Mouse (Mus musculus) adrenal gland, postnatal 10 days (tissue): ENCODE results near the gene Ccdc102a. TPM values are rescaled to one million over a fixed set of nuclear protein-coding genes. Genes with fewer than 3 reads are reported as not detected.

Experiments used
- DNase-seq: peaks from one replicate; pipeline ENCODE4 v3.0.0; 2021; ENCODE audit warnings: mixed read lengths
- long read RNA-seq, 2 experiments: library from polyadenylated mRNA; stranded (forward); transcript quantifications; one replicate each; pipeline ENCODE4 v2.0.0; 2021
- total RNA-seq, 2 experiments: library from RNA; stranded (reverse); gene quantifications; 2 replicates each; pipeline ENCODE4 v1.2.3; 2021

The Ccdc102a gene
- 10 to 100 TPM; 11.0 to 11.7 TPM for total RNA-seq
- long read RNA-seq, experiment 1, transcript Ccdc102a-201 (9 exons, 2,304 nt), result major isoform, 19 of 24 reads
- long read RNA-seq, experiment 1, partial matches to known transcripts, result 1 of 24 reads
- long read RNA-seq, experiment 1, other reads (novel, unspliced or antisense), result 4 of 24 reads
- long read RNA-seq, experiment 2, transcript Ccdc102a-201 (9 exons, 2,304 nt), result major isoform, 5 of 8 reads
- long read RNA-seq, experiment 2, partial matches to known transcripts, result 2 of 8 reads
- long read RNA-seq, experiment 2, other reads (novel, unspliced or antisense), result 1 of 8 reads

GRCm38 (mm10) chr8:94917851-94918495 is at the start of gene Ccdc102a:
Gene Ccdc102a (minus strand): TSS chr8:94918098.
- peak; percentile 74 for DNase-seq

GRCm38 (mm10) chr8:94967554-94967953 is 49.7 kb upstream of the Ccdc102a start:
- peak; percentile 83 for DNase-seq

GRCm38 (mm10) chr8:94967071-94967470 is 49.2 kb upstream of the Ccdc102a start:
- no peak for DNase-seq

- peak; percentile 46 for DNase-seq
Measured at GRCm38 (mm10) chr8:94966578-94966977, 48.7 kb upstream of the Ccdc102a start.

DNA sequence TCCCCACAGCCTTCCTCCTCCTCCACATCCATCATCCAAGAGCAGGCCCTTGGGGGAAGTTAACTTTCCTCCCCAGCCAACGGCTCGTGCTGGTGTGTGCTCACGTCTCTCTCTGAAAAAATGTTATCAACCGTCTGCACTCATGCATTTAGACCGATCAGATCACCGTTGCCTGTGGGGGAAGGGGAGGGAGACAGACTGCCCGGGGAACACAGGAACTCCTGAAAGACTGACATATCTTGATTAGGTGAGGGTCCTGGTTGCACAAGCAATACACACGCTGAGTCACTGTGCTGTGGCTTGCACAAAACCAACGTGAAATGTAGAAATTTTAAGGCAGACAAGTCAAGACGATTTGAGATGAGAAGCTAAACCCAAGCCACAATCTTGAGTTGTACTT is 46.9 kb upstream of the Ccdc102a start:
- DNase-seq, result no peak

DNA sequence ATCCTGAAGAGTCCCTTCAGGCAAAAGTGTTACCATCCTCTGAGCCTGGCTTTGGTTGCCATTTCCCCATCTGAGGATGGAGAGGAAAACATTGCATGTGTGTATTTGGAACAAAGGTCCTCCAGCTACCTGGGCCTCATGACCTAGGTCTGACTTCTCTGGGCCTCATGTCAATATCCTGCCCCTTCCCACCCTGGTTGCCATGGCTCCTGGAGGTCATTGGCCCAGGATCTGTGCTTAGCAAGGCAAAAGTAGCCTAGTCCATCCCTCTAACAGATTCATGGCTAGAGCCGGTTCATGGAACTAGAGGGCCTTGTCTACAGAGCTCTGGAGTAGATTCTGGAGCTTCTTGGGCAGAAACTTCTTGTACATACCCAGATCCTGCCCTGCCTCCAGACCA is 44.3 kb upstream of the Ccdc102a start:
- DNase-seq, result no peak

DNA sequence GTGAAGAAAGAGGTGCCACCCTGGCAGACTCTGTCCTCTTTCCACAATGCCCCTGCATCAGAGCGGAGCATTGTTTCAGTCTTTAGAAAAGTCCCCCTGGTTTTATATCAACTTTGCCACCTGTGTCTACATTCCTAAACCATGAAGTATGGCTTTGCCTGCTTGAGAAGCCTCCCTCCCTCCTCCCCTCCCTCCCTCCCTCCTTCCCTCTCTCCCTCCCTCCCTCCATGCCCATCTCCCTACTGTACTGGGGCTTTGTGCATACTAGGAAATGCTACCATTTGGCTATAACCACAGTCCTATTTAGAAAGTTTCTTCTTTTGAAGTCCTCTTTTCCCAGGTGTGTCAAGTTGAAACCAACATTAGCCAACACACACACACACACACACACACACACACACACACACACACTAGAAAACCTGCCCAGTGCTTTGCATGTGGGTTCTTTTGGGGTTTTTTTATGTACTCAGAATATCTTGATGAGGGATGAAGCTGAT is 38.2 kb upstream of the Ccdc102a start:
- DNase-seq, result no peak

DNA sequence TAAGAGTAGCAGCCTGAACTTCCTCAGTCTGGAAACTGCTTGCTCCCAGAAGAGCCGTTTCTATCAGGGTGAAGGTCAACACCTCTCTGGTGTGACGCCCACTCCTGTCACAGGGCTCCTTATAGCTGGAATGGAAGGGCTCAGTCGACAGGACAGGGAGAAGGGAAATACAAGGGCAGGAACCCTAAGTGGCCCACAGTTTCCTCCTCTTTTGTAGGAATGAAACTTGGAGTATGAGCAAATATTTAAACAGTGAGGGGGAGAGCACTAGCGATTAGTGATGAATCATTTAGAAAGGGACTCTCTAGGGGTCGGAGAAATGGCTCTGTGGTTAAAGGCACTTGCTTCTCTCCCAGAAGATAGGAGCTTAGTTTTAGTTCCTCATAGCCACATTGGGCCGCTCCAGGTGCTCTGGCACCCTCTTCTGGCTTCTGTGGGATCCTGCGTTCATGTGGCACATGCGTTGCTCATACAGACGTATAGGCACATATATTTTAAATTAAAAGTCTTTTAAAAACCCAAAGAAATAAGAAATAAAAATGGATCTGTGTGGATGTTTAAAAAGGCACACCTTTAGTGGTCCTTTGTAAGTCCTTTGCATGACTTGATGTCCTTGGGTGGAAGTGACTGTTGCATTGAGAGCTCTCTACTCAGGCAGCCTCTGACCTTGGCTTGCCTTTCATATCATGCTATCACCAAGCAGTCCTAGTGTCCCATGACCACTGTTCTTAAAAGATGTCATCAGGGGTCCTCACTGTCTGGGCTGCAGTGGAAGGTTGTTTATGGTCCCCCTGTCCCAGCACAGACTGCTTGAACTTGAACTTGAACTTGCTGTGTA is 37.2 kb upstream of the Ccdc102a start:
- peak; percentile 42 for DNase-seq

DNA sequence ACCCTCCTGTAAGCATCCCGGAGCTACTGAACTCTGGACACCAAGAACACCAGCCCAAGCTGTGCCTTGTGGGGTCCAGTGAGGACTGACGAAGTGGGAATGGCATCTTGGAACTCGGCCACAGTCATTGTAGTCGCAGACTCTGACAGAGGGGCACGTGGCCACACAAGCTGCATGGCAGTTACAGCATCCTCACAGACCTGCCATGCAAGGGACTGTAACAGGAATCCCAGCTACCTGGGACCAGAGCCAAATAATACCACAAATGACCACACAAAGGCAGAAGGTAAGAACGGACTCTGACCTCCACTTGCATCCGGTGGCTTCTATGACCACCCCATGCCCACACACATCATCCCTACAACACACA is 36.5 kb upstream of the Ccdc102a start:
- DNase-seq, result no peak

DNA sequence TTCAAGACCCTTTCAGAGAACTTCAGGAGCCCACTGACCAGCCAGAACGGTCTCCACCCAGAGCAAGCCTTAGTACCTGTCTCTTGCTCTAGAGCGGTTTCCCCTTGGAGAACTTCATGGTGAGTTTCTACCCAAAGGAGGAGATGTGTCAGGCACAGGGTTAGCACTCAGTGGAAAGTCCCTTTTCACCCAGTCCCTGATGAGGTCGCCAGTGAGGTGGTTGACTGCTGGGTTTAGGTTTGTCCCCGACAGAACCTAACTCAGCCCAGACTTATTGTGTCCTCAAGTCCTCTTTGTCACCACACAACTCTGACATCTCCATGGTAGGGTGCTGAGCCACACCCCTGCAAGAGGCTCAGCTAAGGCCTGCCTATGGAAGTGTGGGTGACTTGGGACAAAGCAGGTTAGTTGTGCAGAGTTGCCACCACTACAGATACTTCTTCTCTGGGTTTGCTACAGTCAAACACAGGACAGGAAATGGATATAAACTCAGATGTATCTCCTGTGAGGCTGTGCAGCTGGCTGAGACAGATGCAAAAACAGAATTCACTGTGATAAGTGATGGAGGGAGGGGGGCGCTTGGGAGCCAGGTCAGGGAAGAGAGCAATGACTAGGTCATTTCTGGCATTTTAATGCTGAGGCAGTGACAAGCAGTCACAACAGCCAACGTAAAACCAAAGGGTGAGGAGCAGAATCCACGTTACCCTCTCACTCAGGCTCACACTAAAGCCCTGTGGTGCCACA is 35.9 kb upstream of the Ccdc102a start:
- no peak for DNase-seq

DNA sequence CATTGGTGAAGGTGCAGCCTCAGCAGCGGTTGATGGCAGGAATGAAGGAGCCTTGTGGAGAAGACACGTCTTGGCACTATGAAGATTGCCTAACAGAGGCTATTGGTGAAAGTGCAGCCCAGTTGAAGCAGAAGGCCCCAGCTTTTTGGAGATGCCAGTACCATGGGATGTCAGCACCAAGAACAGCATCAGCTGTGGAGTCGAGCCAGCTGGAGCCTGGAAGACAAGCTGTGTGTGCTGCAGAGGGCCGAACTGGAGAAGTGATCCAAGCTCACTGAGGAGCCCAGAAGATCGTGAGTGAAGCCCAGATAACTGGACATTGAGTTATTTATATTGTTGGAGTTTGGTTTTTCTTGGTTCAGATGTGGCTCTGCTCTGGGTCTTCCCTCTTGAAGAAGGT is 34.2 kb upstream of the Ccdc102a start:
- DNase-seq, result no peak

- DNase-seq, result no peak
Measured at GRCm38 (mm10) chr8:94950458-94950857, 32.6 kb upstream of the Ccdc102a start.

GRCm38 (mm10) chr8:94950046-94950445 is 32.1 kb upstream of the Ccdc102a start:
- DNase-seq, result peak; percentile 84

DNA sequence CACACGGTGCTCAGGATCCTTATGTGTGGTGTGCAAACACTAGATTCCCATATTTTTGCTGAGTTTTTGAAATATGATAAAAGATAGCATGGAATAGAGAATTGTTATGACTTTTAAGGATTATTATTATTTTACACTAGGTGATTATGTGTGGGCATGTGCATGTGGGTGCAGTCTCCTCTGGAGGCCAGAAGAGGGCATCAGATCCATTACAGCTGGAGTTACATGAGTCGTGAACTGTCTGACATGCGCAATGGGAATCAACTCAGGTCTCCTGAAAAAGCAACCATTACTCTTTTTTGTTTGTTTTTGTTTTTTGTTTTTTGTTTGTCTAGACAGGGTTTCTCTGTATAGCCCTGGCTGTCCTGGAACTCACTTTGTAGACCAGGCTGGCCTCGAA is 31.1 kb upstream of the Ccdc102a start:
- no peak for DNase-seq

DNA sequence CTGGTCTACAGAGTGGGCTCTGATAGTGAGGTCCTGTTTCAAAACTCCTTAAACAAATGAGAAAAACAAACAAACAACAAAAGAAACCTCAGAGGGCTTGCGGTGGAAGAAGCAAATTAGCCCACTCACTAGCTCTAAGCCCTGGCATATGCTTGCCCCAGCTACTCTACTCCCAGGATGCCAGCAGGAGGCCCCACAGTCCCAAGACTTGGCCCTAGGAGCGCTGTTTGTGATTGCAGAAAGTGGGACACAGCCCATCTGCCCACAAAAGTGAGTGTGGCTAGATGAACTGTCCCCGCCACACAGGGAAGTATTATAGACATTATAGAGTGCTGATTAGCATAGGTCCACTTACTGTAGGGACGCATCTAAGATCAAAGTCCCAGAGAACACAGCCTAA is 30.5 kb upstream of the Ccdc102a start:
- DNase-seq, result no peak

DNA sequence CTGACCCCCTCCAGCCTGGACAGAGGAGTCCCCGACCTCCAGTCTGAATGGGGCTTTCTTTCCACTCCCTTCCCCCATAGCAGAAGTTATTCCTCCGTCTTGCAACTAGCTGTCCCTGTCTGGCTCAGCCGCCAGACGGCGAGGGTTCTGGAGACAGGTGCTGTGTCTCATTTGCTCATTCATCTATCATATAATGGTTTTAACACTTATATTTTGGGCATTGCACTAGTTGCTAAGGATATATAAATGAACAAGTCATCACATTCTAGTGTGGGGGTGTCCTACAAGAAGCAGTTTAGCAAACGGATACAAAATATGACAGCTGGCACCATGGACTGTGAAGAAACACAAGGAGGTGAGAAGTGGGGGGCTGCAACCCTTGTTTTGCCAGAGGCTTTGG is 27.3 kb upstream of the Ccdc102a start:
- no peak for DNase-seq

DNA sequence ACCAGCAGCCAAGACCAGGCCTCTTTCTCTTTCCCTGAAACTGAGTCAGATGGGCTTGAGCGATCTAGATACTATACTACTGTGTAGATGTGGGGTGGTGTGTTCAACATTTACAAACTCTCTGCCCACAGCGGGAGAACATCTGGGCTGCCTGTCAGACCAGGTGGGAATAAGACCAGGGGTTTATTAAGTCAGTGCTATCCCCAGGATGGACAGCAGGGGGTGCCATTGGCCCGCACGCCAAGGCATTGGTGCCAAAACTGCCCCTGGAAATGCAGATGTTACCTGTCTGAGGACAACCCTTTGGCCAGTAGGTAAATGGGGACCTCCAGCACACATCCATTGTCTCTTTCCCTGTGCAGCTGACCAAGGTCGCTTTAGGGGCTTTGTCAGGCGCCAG is 24.7 kb upstream of the Ccdc102a start:
- DNase-seq, result peak; percentile 80

DNA sequence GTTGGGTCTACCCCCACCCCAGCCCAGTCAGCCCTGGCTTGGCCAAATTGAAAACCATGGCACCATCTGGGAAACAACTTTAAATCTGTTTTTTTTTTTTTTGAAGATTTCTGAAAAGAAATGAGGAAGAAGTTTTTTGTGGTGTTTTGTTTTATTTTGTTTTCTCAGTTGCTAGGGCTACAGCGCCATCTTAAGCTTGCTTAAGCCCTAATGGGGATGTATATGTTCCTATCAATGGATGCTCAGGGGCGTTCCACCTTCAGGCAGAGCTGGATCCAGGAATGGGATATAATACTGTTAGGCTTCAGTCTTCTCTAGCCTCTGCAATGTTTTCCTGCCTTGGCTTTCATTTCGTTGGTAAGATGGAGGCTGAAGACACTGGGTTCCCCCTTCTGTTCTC is 17.3 kb upstream of the Ccdc102a start:
- no peak for DNase-seq

DNA sequence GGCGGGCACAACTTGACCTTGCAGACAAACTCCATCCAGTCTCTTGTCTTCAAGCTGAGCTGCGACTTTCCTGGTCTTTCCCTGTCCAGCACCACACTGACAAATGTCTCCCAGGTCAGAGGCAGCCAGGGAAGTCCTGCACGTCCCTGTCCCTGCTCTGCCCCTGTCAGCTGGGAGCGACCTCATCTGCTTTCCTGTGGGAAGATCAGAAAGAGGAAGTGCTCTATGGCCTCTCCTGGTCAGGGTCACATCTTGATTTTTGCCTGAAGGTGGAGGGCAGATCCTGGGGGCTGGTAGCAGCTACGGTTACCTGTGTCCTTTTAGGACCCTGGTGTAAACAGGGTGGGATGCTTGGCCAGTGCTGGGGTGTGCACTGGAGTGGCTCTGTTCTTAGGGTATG is 16.0 kb upstream of the Ccdc102a start:
- DNase-seq, result no peak

DNA sequence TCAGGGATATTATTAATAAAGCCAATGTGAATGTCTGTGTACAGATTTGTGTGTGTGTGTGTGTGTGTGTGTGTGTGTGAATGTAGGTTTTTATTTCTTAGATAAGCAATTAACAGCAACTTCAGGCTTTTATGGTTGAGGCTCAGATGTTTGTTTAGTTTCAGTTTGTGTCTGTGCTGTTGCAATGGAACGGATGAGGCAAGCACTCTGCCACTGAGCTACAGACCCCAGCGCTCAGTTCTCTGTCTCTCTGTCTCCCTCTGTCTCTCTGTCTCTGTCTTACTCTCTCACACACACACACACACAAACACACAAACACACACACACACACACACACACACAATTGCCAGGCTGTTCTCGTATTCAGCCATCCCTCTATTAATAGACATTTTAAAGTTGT is 10.3 kb upstream of the Ccdc102a start:
- DNase-seq, result no peak

- DNase-seq, result no peak
Measured at GRCm38 (mm10) chr8:94923405-94923804, 5.5 kb upstream of the Ccdc102a start, which contains the start of gene Adgrg5. Gene Adgrg5 (plus strand): TSS chr8:94923694.

DNA sequence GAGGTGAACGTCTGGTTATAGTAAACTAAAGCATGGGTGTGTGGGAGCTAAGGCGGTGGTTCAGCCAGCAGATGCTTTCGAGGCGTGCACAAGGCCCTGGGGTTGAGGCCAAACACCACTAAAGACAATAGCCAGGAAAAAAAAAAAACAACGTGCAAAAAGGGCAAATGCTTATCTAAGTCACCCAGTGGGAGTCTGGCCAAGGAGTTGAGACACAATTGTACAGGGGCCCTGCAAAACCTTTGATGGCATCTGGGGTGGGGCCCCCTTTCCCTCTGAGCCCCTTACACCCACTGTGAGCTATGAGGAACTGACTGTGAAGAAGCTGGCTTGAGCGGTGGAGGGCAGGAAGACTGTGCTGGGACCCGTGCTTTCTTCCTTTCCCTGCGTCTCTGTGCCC is 4.7 kb upstream of the Ccdc102a start:
- DNase-seq, result no peak
